Mouse (Mus musculus): ENCODE measurements around the gene Ifitm2.
"Not testable (repeated sequence)": the region's sequence is repeated elsewhere in the genome, so short reads cannot be mapped to it uniquely, and the experiment has no call there.

Ifitm2 gene

GRCm38 (mm10) chr7:140968710-140969109, 12.9 kb upstream of the Ifitm2 start:
- not testable (repeated sequence) for DNase-seq (ENCODE audit: low spot score)

GRCm38 (mm10) chr7:140967862-140968591, 12.2 kb upstream of the Ifitm2 start:
- DNase-seq (ENCODE audit: low spot score) = no peak

- no peak for DNase-seq (ENCODE audit: low spot score)
Measured at GRCm38 (mm10) chr7:140966921-140967320, 11.1 kb upstream of the Ifitm2 start, which contains the start of gene Ifitm1. Gene Ifitm1 (plus strand): TSS chr7:140967221.

GRCm38 (mm10) chr7:140962733-140963132, 6.9 kb upstream of the Ifitm2 start:
- DNase-seq (ENCODE audit: low spot score) = no peak

GRCm38 (mm10) chr7:140961416-140961815, 5.6 kb upstream of the Ifitm2 start:
- no peak for DNase-seq (ENCODE audit: low spot score)

- DNase-seq (ENCODE audit: low spot score) = no peak
Measured at GRCm38 (mm10) chr7:140960026-140960425, 4.2 kb upstream of the Ifitm2 start.

GRCm38 (mm10) chr7:140959181-140959901, 3.6 kb upstream of the Ifitm2 start:
- peak; percentile 64 for DNase-seq (ENCODE audit: low spot score)

- DNase-seq (ENCODE audit: low spot score) = no peak
Measured at GRCm38 (mm10) chr7:140956556-140956869, 726 bp upstream of the Ifitm2 start.

GRCm38 (mm10) chr7:140955342-140955741, 445 bp downstream of the Ifitm2 start:
- DNase-seq (ENCODE audit: low spot score) = no peak

GRCm38 (mm10) chr7:140954733-140955071, 1.1 kb downstream of the Ifitm2 start:
- no peak for DNase-seq (ENCODE audit: low spot score)

- peak; percentile 45 for DNase-seq (ENCODE audit: low spot score)
Measured at GRCm38 (mm10) chr7:140953800-140954732, 1.7 kb downstream of the Ifitm2 start.

- DNase-seq (ENCODE audit: low spot score) = no peak
Measured at GRCm38 (mm10) chr7:140953133-140953532, 2.7 kb downstream of the Ifitm2 start.

- DNase-seq (ENCODE audit: low spot score) = no peak
Measured at GRCm38 (mm10) chr7:140952441-140952840, 3.3 kb downstream of the Ifitm2 start.

GRCm38 (mm10) chr7:140951765-140952164, 4.0 kb downstream of the Ifitm2 start:
- no peak for DNase-seq (ENCODE audit: low spot score)

- peak; percentile 59 for DNase-seq (ENCODE audit: low spot score)
Measured at GRCm38 (mm10) chr7:140951051-140951450, 4.7 kb downstream of the Ifitm2 start.

GRCm38 (mm10) chr7:140949824-140950530, 5.8 kb downstream of the Ifitm2 start, which contains the start of gene Ifitm5:
Gene Ifitm5 (minus strand): TSS chr7:140950291.
- no peak for DNase-seq (ENCODE audit: low spot score)

- DNase-seq (ENCODE audit: low spot score) = no peak
Measured at GRCm38 (mm10) chr7:140949255-140949654, 6.5 kb downstream of the Ifitm2 start.

- DNase-seq (ENCODE audit: low spot score) = no peak
Measured at GRCm38 (mm10) chr7:140948161-140948560, 7.6 kb downstream of the Ifitm2 start.

GRCm38 (mm10) chr7:140946980-140947379, 8.8 kb downstream of the Ifitm2 start:
- peak; percentile 65 for DNase-seq (ENCODE audit: low spot score)

- no peak for DNase-seq (ENCODE audit: low spot score)
Measured at GRCm38 (mm10) chr7:140946311-140946710, 9.5 kb downstream of the Ifitm2 start.

- DNase-seq (ENCODE audit: low spot score) = no peak
Measured at GRCm38 (mm10) chr7:140945247-140945646, 10.5 kb downstream of the Ifitm2 start.

GRCm38 (mm10) chr7:140944236-140944635, 11.6 kb downstream of the Ifitm2 start:
- no peak for DNase-seq (ENCODE audit: low spot score)

Measured in lung, postnatal 25 days (tissue).